Mouse (Mus musculus) frontal cortex, postnatal 10 days (tissue): ENCODE data around the gene Stk16.
"Not testable (repeated sequence)": the region's sequence is repeated elsewhere in the genome, so short reads cannot be mapped to it uniquely, and the experiment has no call there.

ENCODE experiments used
- DNase-seq, 2 experiments: peaks; one replicate each; pipeline ENCODE4 v3.0.0; 2022; ENCODE audit warnings: low spot score in 2 of 2, mixed read lengths in 1 of 2

Stk16 gene

DNA sequence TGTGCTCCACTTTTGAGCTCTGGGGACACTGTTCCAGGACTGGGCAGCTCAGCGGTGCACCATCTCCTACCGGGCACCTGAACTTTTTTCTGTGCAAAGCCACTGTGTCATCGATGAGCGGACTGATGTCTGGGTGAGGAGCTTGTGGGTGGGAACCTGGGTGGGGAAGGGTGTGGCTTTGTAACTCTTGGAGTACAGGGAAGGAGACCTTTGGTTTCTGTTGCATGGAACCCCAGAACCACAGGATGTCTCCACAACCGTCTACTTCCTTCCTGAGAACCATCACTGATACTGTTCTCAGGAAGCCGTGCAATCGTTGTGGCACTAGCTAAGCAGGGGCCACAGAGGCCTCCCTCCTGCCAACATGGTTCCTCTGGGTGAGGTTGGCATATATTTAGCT lies 2.5 kb downstream of the Stk16 start:
- DNase-seq, result no peak

- DNase-seq, result no peak
These were observed 3.8 kb downstream of the Stk16 start for GRCm38 (mm10) chr1:75214442-75214841.

DNA sequence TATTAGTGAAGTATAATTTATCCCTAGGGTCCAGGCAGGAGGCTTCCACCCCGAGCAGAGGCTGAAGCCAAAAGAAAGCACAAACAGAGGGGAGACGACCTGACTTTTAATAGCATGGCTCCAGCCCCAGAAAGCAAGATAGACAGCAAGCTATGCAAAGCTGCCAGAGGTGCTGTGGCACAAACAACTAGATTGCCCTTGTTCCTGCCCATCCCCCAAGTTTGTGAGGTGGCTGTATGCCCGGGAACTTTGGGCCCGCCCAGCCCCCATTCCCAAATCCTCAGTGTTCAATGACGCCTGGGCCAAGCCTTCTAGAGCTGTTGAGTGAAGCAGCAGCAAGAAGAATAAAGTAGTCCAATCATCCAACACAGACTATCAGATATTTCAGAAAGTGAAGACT lies 4.2 kb downstream of the Stk16 start:
- DNase-seq, result peak; percentile 67 to 72

DNA sequence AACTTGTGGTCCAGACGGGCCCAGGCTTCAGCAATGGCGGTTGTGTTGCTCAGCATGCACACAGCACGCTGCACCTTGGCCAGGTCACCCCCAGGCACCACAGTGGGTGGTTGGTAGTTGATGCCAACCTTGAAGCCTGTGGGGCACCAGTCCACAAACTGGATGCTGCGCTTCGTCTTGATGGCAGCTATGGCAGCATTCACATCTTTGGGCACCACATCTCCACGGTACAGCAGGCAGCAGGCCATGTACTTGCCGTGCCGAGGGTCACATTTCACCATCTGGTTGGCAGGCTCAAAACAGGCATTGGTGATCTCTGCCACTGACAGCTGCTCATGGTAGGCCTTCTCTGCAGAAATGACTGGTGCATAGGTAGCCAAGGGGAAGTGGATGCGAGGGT lies 5.1 kb downstream of the Stk16 start:
- DNase-seq, result no peak

DNA sequence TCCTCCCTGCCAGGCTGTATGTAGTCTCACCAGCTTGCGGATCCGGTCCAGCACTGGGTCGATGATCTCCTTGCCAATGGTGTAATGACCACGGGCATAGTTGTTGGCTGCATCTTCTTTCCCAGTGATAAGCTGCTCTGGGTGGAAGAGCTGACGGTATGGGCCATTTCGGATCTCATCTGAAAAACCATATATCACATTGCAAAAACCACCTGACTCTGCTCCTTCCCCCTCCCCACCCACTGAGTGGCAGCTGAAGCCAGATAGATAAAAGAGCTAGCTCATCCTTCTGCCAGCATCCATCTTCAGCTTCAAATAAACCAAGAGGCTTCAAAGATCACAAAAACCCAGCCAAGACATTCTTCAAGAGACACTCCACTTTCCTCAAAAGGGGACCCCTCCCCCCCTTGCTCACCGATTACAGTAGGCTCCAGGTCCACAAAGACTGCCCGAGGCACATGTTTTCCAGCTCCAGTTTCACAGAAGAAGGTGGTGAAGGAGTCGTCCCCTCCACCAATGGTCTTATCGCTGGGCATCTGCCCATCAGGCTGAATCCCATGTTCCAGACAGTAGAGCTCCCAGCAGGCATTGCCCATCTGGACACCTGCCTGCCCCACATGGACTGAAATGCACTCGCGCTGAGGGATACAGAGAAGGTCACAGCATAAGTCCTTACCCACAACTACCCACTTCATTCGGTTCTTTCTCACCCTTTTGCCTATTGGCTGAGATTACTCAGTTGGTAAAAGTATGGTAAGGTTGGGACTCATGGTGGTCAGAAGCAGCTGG lies 6.4 kb downstream of the Stk16 start:
- no peak for DNase-seq

DNA sequence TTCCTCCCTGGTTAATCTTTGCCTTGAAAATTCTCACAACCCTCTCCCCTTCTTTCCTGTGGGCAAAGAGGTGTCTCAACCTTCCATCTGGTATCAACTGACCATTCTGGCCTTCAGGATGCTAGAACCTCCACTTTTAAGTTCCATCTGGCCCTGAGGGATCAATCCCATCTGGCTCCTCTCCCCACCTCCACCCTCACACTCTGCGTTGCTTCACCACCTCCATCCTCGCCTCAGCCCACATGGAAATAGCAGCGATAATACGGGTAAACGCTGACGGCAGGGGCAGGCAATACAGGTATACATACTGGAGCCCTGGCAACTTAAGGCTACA lies 7.2 kb downstream of the Stk16 start:
- no peak for DNase-seq

GRCm38 (mm10) chr1:75218227-75219001 lies 7.8 kb downstream of the Stk16 start:
- peak; percentile 40 to 66 for DNase-seq

GRCm38 (mm10) chr1:75219078-75219477 lies 8.4 kb downstream of the Stk16 start:
- DNase-seq, result peak; percentile 85 to 87

GRCm38 (mm10) chr1:75219531-75219930 lies 8.9 kb downstream of the Stk16 start, which contains the start of gene Tuba4a:
TSS of gene Tuba4a (minus strand) at chr1:75219865.
- no peak for DNase-seq

GRCm38 (mm10) chr1:75221538-75221937 lies 10.9 kb downstream of the Stk16 start:
- DNase-seq, result no peak

DNA sequence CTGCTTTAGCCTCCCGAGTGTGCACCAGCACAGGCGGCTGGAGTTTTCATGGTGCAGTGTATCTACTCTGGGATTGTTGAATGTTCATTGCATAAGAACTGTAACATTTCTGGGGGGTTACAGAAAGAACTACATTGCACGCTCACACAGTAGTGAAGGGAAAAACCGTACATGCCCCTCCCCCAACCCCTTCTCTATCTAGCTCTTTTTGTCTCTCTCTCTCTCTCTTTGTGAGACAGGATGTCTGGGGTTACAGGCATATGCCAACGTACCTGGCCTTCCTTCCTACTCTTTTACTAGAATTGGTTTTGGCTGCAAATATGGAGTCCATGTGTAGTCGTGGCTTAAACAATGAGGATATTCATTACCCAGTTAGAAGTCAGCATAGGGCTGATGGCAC lies 12.3 kb downstream of the Stk16 start:
- DNase-seq, result no peak

DNA sequence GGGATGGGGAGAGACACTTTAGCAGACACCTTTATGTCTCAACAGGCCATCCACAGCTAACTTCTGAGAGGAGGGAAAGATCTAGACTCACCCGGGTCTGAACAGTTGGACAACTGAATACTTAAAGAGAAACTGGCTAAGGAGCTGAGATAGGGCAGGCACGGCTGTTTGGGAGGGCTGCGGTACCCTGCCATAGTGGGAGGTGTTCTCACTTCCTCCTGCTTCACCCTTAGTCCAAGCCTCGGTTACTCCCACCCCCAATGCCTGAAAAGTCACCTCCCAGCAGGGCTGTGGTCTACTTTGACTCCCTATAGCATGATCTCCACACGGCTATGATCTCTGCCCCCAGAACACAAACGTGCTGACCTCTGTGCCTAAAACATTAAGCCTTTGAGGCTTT lies 12.9 kb downstream of the Stk16 start:
- DNase-seq, result no peak

GRCm38 (mm10) chr1:75225473-75225872 lies 14.8 kb downstream of the Stk16 start:
- DNase-seq, result no peak

DNA sequence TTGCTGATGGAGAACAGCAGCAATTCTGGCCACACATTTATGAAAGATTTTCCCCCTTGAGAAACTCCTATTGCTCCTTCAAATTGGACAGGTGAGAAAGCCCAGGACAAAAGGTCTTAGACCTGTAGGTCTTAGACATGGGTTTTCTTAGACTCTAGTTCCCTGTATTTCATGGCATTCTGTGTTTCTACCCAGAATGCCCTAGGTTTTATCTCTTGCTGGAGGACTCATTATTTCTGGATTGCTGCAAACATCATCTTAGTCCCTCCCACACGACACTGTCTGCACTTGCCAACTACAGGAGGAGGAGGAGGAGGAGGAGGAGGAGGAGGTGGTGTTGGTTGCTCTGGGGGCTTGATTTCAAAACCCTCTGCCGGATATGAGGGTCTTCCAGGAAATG lies 15.5 kb downstream of the Stk16 start:
- DNase-seq, result no peak

DNA sequence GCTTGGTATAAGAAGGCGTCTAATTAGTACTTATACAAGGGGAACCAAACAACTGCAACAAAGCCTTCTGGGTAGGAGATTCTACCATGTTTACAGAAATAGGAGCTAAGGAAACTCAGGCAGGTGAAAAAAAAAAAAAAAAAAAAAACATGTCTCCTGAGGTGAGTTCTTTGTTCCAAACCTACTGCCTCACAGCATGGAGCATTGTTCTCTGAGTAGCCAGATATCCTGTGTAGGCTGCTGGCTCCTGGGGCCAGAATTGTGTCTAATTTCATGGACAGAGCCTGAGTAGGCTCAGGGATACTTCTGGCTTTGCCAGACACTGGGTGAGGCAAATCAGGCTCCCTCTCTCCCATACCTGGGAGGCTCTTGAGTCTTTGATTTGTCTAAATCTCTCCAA lies 17.0 kb downstream of the Stk16 start:
- no peak for DNase-seq

DNA sequence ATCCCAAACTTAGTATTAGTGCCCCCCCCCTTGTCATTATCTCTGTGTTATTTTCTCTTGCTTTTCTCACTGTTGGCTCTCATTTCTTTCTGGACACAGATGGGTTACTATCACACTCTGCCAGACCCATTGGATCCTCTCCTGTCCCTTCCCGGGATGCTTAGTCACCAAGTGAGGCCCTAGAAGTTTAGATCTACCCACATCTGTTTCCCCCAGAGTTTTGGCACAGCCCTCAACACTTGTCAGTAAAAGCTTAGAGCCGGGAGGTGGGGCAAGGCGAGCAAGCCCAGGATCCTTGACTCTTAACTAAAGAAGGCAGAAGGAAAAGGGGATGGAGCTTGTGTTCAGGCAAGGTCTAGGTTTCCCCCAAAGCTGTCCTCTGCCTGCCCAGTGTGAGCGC lies 18.5 kb downstream of the Stk16 start:
- no peak for DNase-seq

DNA sequence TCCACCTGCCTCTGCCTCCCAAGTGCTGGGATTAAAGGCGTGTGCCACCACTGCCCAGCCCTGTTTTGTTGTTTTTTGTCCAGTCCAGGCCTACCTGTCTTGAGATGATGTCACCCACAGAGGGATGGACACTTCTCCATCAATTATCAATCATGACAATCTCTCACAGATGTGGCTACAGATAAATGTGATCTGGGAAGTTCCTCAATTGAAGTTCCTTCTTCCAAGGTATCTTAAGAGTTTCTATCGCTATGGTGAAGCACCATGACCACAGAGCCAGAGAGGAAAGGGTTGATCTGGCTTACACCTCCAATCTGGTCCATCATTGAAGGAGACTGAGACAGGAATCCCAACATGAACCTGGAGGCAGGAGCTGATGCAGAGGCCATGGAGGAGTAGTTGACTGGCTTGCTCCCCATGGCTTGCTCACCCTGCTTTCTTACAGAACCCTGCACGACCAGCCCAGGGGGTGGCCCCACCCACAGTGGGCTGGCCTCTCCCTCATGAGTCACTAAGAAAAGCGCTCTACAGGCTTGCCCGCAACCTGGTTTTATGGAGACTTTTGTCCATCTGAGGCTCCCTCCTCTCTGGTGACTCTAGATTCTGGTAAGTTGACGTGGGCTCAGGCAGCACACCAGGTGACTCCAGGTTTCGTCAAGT lies 19.8 kb downstream of the Stk16 start:
- DNase-seq, result no peak

- no peak for DNase-seq
These were observed 20.6 kb downstream of the Stk16 start for GRCm38 (mm10) chr1:75231224-75231623.

GRCm38 (mm10) chr1:75231664-75232152 lies 21.1 kb downstream of the Stk16 start, which contains the start of gene A630095N17Rik:
TSS of gene A630095N17Rik (minus strand) at chr1:75232102.
- no peak for DNase-seq

- DNase-seq, result not testable (repeated sequence)
These were observed 21.9 kb downstream of the Stk16 start for GRCm38 (mm10) chr1:75232489-75232888.

DNA sequence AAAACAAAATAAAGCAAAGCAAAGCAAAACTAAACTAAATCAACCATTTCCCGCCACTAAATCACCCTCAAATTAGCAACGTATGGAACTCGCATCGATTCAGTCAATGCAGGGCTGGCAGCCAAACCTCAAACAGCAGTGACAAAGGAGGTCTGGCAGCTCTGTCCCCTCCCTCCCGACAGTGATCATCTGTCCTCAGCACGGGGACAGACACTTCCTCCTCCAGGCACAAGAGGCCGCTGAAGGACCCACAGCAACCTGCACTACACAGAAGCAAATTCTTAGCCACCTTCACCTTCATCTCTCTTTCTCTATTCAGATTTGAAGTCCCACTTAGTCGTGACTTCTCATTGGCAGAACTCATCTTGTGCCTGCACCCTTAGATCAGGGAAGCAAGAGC lies 24.0 kb downstream of the Stk16 start:
- no peak for DNase-seq
